Mouse (Mus musculus): Measurements from ENCODE around the gene Tle4. TPM values are rescaled to one million over a fixed set of nuclear protein-coding genes. Genes with fewer than 3 reads are reported as not detected.

Tle4 gene
- polyA plus RNA-seq, 1 experiment from 2014 or later = 35.5 TPM

DNA sequence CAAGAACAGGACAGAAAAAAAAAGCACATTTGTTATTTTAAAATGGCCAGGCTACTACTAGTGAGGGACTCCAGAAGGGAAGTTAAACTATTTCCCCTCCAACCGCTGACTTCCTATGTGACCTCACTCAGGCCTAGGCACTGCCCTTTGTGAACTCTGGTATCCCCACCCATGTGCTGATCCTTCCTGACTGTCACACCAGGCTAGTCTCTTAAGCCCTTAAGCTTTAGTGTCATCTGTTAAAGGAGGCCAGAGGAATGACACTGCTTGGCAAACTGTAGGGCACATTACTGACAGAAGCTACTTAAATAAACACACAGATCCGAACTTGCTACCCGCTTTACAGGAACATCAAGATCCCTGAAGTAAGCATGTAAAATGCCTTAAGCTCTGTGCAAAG lies 11.7 kb downstream of the Tle4 start:
- peaks cover 14% of the 10 kb centered on the region for H3K36me3 ChIP-seq (replicated peaks)
- no peak overlapping the region for H3K27ac ChIP-seq
- H3K4me1 ChIP-seq = peaks cover 30% of the 10 kb centered on the region
- H3K27me3 ChIP-seq = 0 out of 2 replicates have a peak, but pooled peaks cover 2% of the 10 kb centered on the region
- no peak for ATAC-seq (ENCODE audit: low FRiP score)
- WGBS = 86% methylated on average over 3 of the region's 3 CpGs
- no peak overlapping the region for H3K4me2 ChIP-seq
- no peak overlapping the region for H3K9ac ChIP-seq
- H3K4me3 ChIP-seq (replicated peaks) = no peak overlapping the region
- no peaks in the 10 kb centered on the region for H3K9me3 ChIP-seq

- Histone ChIP-seq H3K27ac (no peak overlapping the region), H3K9me3 (no peaks in the 10 kb centered on the region), H3K4me3 (replicated peaks) (no peak overlapping the region), H3K4me2 (no peak overlapping the region), H3K9ac (no peak overlapping the region), H3K27me3 (no peaks in the 10 kb centered on the region), H3K4me1 (peaks cover 28% of the 10 kb centered on the region), H3K36me3 (replicated peaks) (peaks cover 16% of the 10 kb centered on the region)
- 91% methylated on average over 4 of the region's 4 CpGs for WGBS
- ATAC-seq (ENCODE audit: low FRiP score) = no peak
Observed at GRCm38 (mm10) chr19:14585731-14586130, 12.1 kb downstream of the Tle4 start.

GRCm38 (mm10) chr19:14585235-14585634 lies 12.6 kb downstream of the Tle4 start:
- Histone ChIP-seq H3K27ac (no peak overlapping the region), H3K9me3 (no peaks in the 10 kb centered on the region), H3K9ac (no peak overlapping the region), H3K36me3 (replicated peaks) (peaks cover 16% of the 10 kb centered on the region), H3K4me3 (replicated peaks) (no peak overlapping the region), H3K27me3 (no peaks in the 10 kb centered on the region), H3K4me1 (peaks cover 24% of the 10 kb centered on the region), H3K4me2 (no peak overlapping the region)
- ATAC-seq (ENCODE audit: low FRiP score) = no peak
- 95% methylated on average over 3 of the region's 3 CpGs for WGBS

DNA sequence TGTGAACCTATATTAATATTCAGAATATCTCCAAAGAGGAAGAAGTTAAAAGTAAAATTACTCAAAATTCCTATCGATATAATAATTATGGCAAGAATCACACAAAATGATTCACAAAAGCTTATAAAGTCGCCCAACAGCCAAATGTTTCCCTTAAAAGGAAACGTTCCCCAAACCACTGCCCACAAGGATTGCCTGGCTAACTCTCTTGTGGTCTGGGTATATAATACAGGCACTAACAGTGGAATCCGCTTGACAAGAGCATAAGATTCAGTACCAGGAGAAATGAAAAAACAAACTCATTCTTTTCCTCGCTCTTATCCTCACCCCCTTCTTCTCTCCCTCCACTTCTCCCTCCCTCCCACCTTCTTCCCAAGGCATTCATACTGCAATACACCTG lies 19.2 kb downstream of the Tle4 start:
- Histone ChIP-seq H3K27ac (no peak overlapping the region), H3K4me3 (replicated peaks) (no peak overlapping the region), H3K4me1 (peaks cover 6% of the 10 kb centered on the region; the same call in 1 of the 2 replicates), H3K36me3 (replicated peaks) (peaks cover 8% of the 10 kb centered on the region), H3K9ac (no peak overlapping the region), H3K9me3 (no peaks in the 10 kb centered on the region), H3K4me2 (no peak overlapping the region), H3K27me3 (no peaks in the 10 kb centered on the region)
- ATAC-seq (ENCODE audit: low FRiP score) = no peak
- 91% methylated on average over 5 of the region's 5 CpGs for WGBS

- Histone ChIP-seq H3K36me3 (replicated peaks) (peaks cover 8% of the 10 kb centered on the region), H3K9me3 (no peaks in the 10 kb centered on the region), H3K27ac (no peak overlapping the region), H3K4me1 (peaks cover 6% of the 10 kb centered on the region; the same call in 1 of the 2 replicates), H3K4me3 (replicated peaks) (no peak overlapping the region), H3K4me2 (no peak overlapping the region), H3K27me3 (no peaks in the 10 kb centered on the region), H3K9ac (no peak overlapping the region)
- 87% methylated on average over 4 of the region's 4 CpGs for WGBS
- ATAC-seq (ENCODE audit: low FRiP score) = no peak
Observed at GRCm38 (mm10) chr19:14578016-14578415, 19.8 kb downstream of the Tle4 start.

DNA sequence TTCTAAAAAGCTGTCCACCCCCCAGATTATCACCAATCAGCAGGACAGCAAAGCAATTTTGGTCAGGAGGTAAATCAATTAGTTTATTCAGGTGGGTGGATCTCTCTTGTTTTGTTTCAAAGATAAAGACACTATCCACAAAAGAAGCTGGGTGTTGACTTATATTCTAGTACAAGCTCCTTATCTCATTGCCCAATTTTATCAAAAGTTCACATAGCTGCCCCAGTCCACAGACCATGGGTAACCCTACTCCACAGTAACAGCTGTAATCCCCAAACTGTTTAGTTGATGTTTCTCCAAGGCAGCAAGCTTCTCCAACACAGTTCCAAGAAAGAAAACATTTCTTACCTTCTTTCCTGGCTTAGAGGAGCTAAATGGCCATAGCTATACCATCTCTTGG lies 21.5 kb downstream of the Tle4 start:
- H3K36me3 ChIP-seq (replicated peaks) = peaks cover 6% of the 10 kb centered on the region
- H3K4me2 ChIP-seq = no peak overlapping the region
- no peak overlapping the region for H3K27ac ChIP-seq
- ATAC-seq (ENCODE audit: low FRiP score) = no peak
- H3K9me3 ChIP-seq = no peaks in the 10 kb centered on the region
- H3K27me3 ChIP-seq = no peaks in the 10 kb centered on the region
- peaks cover 6% of the 10 kb centered on the region; the same call in 1 of the 2 replicates for H3K4me1 ChIP-seq
- no peak overlapping the region for H3K9ac ChIP-seq
- H3K4me3 ChIP-seq (replicated peaks) = no peak overlapping the region

DNA sequence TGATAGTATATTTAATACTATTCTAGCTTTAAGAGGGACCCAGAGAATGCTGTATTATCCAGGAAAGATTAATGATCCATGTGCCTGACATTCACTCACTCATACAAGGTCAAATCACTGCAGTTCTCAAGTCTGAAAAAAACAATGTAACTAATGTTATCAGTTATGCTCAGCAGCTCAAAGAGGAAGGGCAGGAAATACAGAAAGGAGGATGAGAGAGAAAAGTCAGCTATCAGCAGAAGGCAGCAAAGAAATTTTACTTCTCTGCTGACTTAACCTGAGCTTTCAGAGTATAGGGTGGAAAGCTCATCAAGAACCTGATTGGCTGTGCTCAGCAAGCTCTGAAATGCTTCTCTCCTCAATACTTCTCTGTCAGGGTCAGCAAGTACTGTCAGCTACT lies 29.0 kb downstream of the Tle4 start:
- peaks cover 36% of the 10 kb centered on the region for H3K4me1 ChIP-seq
- ATAC-seq (ENCODE audit: low FRiP score) = no peak
- no peaks in the 10 kb centered on the region for H3K36me3 ChIP-seq (replicated peaks)
- no peak overlapping the region for H3K4me2 ChIP-seq
- H3K4me3 ChIP-seq (replicated peaks) = no peak overlapping the region
- no peak overlapping the region for H3K9ac ChIP-seq
- H3K27ac ChIP-seq = no peak overlapping the region
- H3K27me3 ChIP-seq = peaks cover 11% of the 10 kb centered on the region
- no peaks in the 10 kb centered on the region for H3K9me3 ChIP-seq

GRCm38 (mm10) chr19:14567081-14567480 lies 30.8 kb downstream of the Tle4 start:
- H3K4me1 ChIP-seq = peaks cover 41% of the 10 kb centered on the region
- no peaks in the 10 kb centered on the region for H3K36me3 ChIP-seq (replicated peaks)
- 16% methylated on average over 3 of the region's 3 CpGs for WGBS
- peak; percentile 68 for ATAC-seq (ENCODE audit: low FRiP score)
- no peak overlapping the region for H3K4me3 ChIP-seq (replicated peaks)
- no peak overlapping the region for H3K4me2 ChIP-seq
- H3K9ac ChIP-seq = no peak overlapping the region
- H3K9me3 ChIP-seq = no peaks in the 10 kb centered on the region
- peak overlapping the region; percentile 50; the same call in 1 of the 2 replicates for H3K27ac ChIP-seq
- H3K27me3 ChIP-seq = peaks cover 11% of the 10 kb centered on the region

- H3K9ac ChIP-seq = no peak overlapping the region
- peak; percentile 87 for ATAC-seq (ENCODE audit: low FRiP score)
- no peak overlapping the region for H3K4me3 ChIP-seq (replicated peaks)
- no peaks in the 10 kb centered on the region for H3K36me3 ChIP-seq (replicated peaks)
- H3K9me3 ChIP-seq = no peaks in the 10 kb centered on the region
- 9% methylated on average over 5 of the region's 5 CpGs for WGBS
- H3K4me1 ChIP-seq = peaks cover 41% of the 10 kb centered on the region
- H3K27me3 ChIP-seq = peaks cover 11% of the 10 kb centered on the region
- peak overlapping the region; percentile 50; the same call in 1 of the 2 replicates for H3K27ac ChIP-seq
- H3K4me2 ChIP-seq = no peak overlapping the region
Observed at GRCm38 (mm10) chr19:14566564-14567021, 31.3 kb downstream of the Tle4 start.

DNA sequence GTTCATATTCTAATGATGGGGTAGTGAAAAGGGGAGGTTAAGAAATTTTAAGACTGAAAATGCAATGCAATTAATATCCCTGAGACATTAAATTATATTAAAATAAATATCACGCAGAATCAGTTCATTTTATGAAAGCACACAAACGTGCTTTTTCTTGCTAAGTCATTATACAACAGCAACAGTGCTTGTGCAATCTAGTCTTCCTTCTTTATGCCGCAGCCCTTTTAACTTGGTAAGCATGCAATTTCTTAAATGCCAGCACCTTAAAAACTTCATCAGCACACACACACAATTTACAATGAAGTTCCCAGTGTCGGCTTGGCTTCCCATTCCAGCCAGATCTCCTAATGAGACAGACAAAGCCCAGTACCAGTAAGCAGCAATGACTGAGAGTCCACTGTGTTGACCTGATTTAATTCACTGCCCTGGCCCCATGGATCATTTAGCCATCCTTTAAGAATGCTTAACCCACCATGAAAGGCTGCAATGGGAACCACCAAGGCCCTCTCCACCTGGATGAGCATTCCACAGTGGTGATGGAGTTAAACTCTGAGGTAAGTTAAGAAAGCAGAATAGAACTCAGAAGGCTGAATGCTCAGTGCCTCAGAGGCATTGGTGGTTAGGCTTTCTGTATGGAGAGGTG lies 32.3 kb downstream of the Tle4 start:
- H3K9ac ChIP-seq = no peak overlapping the region
- WGBS = 17% methylated on average over 4 of the region's 4 CpGs
- H3K4me1 ChIP-seq = peaks cover 41% of the 10 kb centered on the region
- H3K27me3 ChIP-seq = peaks cover 11% of the 10 kb centered on the region
- peak overlapping the region; percentile 65 for H3K27ac ChIP-seq
- H3K36me3 ChIP-seq (replicated peaks) = no peaks in the 10 kb centered on the region
- H3K4me3 ChIP-seq (replicated peaks) = no peak overlapping the region
- H3K4me2 ChIP-seq = no peak overlapping the region
- ATAC-seq (ENCODE audit: low FRiP score) = peak; percentile 69; the same call in 1 of the 2 replicates
- no peaks in the 10 kb centered on the region for H3K9me3 ChIP-seq

DNA sequence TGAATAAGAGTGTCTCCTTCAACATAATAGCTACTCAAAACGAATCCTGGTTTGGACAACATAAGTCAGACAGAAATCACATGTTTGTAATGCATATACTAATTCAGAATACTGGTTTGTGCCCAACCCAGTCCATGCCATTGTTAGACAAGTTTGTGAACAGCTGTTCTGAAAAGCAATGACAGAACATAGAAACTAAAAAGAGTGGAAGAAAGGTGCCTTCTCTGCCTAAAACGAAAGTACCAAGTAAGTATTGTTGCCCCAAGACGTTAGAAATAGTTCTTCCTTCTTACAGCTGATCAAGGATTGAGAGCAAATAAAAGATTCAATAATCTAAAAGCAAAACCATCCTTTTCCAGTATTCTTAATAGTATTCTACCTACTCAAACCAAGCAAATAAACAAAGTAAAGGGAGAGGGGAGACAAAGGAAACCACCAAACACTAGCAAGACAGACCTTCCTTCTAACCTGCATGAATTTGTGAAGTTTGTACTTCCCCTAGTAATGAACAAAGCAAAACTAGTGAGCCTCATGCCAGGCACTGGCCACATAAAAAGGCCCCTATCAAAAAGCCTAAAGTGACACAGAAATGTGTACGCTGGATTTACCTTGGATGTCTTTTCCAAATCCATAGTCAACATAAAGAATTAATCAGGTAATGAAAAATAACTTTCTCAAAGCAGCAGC lies 34.4 kb downstream of the Tle4 start:
- H3K9ac ChIP-seq = no peak overlapping the region
- ATAC-seq (ENCODE audit: low FRiP score) = no peak
- no peak overlapping the region for H3K4me3 ChIP-seq (replicated peaks)
- H3K36me3 ChIP-seq (replicated peaks) = no peaks in the 10 kb centered on the region
- H3K9me3 ChIP-seq = no peaks in the 10 kb centered on the region
- no peak overlapping the region for H3K4me2 ChIP-seq
- no peaks in the 10 kb centered on the region for H3K27me3 ChIP-seq
- H3K4me1 ChIP-seq = peaks cover 27% of the 10 kb centered on the region
- 78% methylated on average over 4 of the region's 4 CpGs for WGBS
- H3K27ac ChIP-seq = no peak overlapping the region

DNA sequence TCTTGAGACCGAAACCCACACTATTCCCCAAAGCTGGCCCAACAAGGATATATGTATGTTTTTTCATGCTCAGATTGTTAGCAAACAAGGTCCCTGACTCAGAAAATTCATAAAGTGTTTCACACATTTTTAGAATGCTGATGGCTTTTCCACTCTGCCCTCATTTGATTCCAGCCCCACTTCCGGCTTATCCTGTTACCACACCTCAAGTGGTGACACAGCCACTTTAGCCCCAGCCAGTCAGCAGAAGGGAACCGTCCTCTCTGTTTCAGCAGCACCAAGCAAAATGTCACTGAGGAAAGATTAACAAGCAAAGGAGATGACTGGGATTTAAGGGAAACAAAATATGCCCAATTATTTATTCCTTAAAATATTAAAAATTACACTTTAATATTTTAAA lies 50.0 kb downstream of the Tle4 start:
- no peak overlapping the region for H3K4me3 ChIP-seq (replicated peaks)
- WGBS = 80% methylated on average over 3 of the region's 3 CpGs
- ATAC-seq (ENCODE audit: low FRiP score) = no peak
- H3K4me2 ChIP-seq = no peak overlapping the region
- H3K4me1 ChIP-seq = peaks cover 15% of the 10 kb centered on the region
- no peak overlapping the region for H3K27ac ChIP-seq
- H3K36me3 ChIP-seq (replicated peaks) = no peaks in the 10 kb centered on the region
- no peak overlapping the region for H3K9ac ChIP-seq
- no peaks in the 10 kb centered on the region for H3K27me3 ChIP-seq
- no peaks in the 10 kb centered on the region for H3K9me3 ChIP-seq
